Mouse (Mus musculus): Measurements from ENCODE around the gene Itln1. TPM values are rescaled to one million over a fixed set of nuclear protein-coding genes. Genes with fewer than 3 reads are reported as not detected.

Gene Itln1
- total RNA-seq (2014; fragmentation: Nextera tagmentation) (not detected in 2 replicates), total RNA-seq (2017) (not detected in 2 replicates)

GRCm38 (mm10) chr1:171535194-171535593 is at the start of gene Itln1:
Gene Itln1 (minus strand): TSS chr1:171535294.
- ATAC-seq (replicated peaks; ENCODE audit: low FRiP score, low TSS enrichment, poor library complexity, severe bottlenecking), result no peak

DNA sequence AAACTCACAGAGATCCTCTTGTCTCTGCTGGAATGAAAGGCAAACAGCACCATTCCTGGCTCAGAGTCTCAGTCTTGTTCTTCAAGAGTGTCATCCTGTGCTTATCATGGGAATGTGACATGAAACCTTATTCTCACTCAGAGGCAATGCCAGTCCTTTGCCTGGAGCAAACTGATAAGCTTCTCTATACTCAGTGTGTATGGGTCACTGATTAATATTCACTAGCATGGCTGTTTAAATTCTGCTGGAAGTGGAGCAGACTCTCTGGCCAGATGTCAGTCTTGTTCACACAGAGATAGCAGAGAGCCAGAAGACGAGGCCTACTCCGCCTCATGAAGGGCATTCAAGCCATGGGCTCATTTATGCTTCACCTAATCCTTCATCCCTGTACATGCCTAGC is 49.5 kb upstream of the Itln1 start:
- peak; percentile 97 for ATAC-seq (replicated peaks; ENCODE audit: low FRiP score, low TSS enrichment, poor library complexity, severe bottlenecking)

- ATAC-seq (replicated peaks; ENCODE audit: low FRiP score, low TSS enrichment, poor library complexity, severe bottlenecking), result no peak
Measured at GRCm38 (mm10) chr1:171577168-171577567, 42.1 kb upstream of the Itln1 start.

DNA sequence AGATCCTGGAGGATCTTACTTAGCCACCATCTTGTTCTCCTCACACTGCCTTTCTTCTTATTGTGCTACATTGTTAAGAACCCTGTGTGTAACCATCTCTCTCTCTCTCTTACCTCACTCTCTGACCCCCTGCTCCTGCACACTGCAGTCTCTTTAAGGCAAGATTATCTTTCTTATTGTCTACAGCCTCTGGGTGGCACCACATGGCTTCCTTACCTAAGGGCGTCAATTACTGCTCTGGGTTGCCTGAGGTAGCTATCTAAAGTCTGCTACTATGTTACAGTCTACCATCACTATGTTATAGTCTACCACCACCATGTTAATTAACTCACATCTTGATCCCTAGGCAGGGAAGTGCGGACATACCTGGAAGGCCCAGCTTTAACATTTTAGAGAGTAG is 33.3 kb upstream of the Itln1 start:
- ATAC-seq (replicated peaks; ENCODE audit: low FRiP score, low TSS enrichment, poor library complexity, severe bottlenecking), result no peak

DNA sequence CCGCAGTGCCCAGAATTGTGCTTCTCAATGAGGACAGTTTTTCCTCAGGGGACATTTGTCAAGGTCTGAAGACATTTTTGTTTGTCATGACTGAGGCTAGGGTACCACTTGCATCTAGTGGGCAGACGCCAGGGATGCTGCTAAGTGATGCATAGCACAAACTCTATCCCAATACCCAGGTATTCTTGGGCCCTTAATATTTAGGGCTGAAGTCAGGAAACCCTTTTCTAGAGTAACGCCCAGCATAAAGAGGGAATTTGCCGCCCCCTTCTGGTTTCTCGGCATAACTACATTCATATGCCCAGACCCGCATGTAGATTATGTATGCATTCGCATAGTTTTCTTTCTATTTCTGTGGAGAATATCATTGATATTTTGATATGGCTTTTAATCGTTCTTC is 31.7 kb upstream of the Itln1 start:
- ATAC-seq (replicated peaks; ENCODE audit: low FRiP score, low TSS enrichment, poor library complexity, severe bottlenecking), result peak; percentile 74

DNA sequence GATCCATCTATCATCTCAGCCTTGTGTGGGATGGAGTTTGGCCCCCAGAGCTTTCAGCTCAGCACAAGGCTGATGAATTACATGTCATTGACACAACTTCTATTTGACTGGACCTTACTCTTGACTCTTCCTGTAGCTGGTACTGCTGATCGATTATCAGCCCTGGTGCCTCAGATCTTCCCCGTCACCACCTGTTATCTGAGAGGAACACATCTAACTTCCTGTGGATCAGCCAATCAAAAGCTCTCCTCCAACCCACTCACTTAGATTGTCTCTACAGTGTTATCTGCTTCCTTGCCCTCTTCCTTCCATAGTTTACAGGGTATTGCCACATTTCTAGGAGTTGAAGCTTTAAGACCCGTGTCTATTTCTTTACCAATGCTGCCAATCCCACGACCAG is 30.8 kb upstream of the Itln1 start:
- ATAC-seq (replicated peaks; ENCODE audit: low FRiP score, low TSS enrichment, poor library complexity, severe bottlenecking), result no peak

DNA sequence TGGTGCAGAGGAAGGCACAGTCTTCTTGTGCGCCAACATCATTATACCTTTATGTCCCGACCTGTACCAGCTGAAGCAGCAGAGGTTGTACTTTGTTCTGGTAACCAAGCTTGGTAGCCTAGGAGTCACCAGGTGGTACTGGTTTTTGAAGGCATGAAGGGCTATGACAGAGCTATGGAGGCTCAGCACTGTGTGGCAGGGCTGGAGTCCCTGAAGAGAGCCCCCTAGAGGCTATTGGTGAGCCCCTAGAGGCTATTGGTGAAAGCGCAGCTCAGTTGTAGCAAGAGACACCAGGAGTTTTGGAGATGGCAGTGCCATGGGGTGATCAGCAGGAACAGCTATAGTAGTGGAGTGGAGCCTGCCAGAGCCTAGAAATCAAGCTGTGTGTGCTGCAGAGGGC is 29.2 kb upstream of the Itln1 start:
- ATAC-seq (replicated peaks; ENCODE audit: low FRiP score, low TSS enrichment, poor library complexity, severe bottlenecking), result peak; percentile 87

DNA sequence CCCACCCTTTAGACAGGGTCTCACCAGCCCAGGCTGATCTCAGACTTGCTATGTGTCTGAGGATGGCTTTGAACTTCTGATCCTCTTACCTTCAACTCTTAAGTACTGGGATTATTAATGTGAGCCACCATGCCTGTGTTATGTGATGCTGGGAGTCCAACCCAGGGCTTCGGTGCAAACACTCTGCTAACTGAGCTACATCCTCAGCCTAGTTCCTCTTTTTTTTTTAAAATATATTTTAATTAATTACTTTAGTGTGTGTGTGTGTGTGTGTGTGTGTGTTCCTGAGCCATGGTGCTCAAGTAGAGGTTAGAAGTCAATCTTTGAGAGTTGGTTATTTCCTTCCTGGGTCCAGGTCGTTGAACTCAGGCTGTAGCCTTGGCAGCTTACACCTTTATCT is 27.9 kb upstream of the Itln1 start:
- no peak for ATAC-seq (replicated peaks; ENCODE audit: low FRiP score, low TSS enrichment, poor library complexity, severe bottlenecking)

DNA sequence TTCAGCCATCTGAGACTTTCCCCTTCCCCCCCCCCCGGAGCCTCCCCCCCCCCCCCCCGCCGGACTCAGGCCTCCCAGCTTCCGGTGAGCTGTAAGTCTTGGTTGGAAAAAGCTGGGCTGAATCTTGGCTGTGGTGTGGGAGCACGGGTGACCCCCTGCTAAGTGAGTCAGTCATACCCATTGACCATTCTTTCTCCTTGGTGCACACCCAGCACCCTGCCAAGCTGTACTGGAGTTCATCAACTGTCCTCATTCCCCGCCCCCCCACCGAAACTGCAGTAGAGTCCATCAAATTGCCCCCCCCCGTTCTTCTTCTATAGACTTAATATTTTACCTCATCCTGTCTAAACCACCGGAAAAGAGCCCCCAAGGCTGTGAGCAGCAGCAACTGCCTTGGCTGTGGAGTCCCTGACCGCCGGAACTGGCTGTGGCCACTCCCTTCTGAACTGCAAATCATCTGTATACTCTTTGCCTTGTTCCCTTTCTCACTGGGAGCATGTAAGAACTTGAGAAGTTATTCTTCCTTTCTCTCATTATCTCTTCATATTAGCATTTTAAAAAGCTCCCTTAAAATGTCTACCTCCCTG is 26.6 kb upstream of the Itln1 start:
- ATAC-seq (replicated peaks; ENCODE audit: low FRiP score, low TSS enrichment, poor library complexity, severe bottlenecking), result no peak

GRCm38 (mm10) chr1:171561200-171561599 is 26.1 kb upstream of the Itln1 start:
- no peak for ATAC-seq (replicated peaks; ENCODE audit: low FRiP score, low TSS enrichment, poor library complexity, severe bottlenecking)

- ATAC-seq (replicated peaks; ENCODE audit: low FRiP score, low TSS enrichment, poor library complexity, severe bottlenecking), result no peak
Measured at GRCm38 (mm10) chr1:171560262-171560661, 25.2 kb upstream of the Itln1 start.

DNA sequence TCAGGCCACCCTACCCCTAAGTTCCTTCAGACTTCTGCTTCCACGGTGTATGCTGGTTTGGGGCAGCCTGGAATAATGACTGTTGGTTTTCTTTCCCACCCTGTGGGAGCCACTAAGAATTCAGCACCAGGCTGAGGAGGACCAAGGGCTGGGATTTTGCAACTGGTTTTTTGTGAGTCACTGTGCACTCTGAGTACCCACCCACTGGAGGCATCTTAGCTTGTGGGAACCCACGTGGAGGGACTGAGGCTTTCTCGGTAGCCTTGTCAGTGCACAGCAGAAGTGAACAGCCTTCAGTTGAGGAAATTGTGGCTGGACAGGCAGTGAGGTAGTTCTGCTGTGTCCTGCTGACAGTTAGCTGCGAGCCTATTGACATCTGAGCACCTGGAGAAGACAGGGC is 23.8 kb upstream of the Itln1 start, which contains the start of gene Cd244a:
Cd244a (plus strand) TSS at position 296 of the 400 bp plus-strand sequence.
- ATAC-seq (replicated peaks; ENCODE audit: low FRiP score, low TSS enrichment, poor library complexity, severe bottlenecking), result no peak

- no peak for ATAC-seq (replicated peaks; ENCODE audit: low FRiP score, low TSS enrichment, poor library complexity, severe bottlenecking)
Measured at GRCm38 (mm10) chr1:171558407-171558806, 23.3 kb upstream of the Itln1 start.

DNA sequence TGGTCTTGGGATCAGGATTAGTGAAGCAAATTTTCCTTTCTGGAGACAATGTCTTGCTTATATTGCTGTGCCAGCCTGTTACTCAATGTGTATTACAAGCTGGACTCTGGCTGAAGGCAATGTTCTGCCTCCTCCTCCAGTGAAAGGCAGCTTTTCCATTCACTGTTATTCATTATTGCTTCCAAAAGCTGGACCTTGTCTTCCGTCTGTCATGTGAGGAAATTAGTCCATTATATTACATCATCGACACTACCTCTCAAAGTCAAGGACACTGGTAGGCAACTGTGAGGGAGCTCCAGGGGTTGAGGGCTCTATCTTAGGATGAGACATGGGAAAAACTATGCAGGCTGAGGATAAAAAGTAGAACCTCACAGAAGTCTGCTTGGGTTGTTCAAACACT is 21.3 kb upstream of the Itln1 start:
- ATAC-seq (replicated peaks; ENCODE audit: low FRiP score, low TSS enrichment, poor library complexity, severe bottlenecking), result no peak

DNA sequence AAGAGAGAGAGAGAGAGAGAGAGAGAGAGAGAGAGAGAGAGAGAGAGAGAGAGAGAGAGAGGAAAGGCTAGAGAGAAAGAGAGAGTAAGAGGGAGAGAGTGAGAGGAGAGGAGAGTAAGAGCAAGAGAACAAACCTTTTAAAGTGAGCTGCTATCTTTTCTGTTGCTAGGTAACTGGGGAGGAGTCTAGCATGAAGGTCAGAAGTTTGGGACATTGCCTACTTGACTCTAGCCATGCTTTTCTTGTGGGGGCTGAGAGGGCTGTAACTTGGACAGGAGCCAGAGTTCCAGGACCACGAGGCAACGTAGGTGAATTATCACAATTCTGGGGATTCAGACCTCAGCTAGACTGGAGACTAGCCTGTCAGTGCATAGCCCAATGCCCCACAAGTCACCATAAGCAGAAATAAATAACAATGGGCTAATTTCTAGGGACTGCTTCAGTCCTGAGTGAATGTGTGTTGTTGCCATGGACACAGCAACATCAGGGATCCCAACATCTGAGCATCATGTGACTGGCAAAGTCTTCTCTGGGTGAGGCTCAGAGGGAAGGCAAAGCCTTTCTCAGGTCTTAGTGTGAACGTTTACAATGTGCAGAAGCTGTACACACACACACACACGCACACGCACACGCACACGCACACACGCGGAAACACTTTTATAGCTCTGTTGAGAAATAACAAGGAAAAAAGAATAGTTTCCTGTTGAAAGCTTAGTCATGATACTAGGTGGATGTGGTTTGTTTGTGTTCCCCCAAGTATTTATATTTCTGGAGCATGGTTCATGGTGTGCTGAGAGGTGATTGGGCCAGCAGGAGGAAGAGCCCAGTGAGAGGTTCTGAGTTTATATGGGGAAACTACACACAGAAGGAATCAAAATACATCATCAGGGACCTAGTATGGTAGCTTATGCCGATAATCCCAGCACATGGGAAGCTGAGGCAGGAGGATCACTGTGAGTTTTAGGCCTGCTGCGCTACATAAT is 18.6 kb upstream of the Itln1 start:
- ATAC-seq (replicated peaks; ENCODE audit: low FRiP score, low TSS enrichment, poor library complexity, severe bottlenecking), result no peak

DNA sequence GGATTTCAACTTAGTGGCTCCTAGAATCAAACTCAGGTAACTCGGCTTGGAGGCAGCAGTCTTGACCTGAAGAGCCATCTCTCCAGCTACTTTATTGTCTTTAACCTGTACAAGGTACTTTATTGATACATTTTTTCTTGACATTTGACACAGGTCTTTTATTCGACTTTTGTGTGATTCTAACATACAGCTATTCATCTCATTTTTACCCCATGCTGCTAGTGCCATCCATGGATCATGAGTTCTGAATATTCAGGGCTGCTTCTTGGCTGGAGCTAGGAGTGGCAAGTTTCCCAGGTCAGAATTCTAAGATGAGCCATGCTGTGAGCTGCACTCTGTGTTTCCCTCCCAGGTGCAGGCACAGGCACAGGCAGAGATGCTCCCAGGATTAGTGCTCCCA is 17.1 kb upstream of the Itln1 start:
- ATAC-seq (replicated peaks; ENCODE audit: low FRiP score, low TSS enrichment, poor library complexity, severe bottlenecking), result no peak

DNA sequence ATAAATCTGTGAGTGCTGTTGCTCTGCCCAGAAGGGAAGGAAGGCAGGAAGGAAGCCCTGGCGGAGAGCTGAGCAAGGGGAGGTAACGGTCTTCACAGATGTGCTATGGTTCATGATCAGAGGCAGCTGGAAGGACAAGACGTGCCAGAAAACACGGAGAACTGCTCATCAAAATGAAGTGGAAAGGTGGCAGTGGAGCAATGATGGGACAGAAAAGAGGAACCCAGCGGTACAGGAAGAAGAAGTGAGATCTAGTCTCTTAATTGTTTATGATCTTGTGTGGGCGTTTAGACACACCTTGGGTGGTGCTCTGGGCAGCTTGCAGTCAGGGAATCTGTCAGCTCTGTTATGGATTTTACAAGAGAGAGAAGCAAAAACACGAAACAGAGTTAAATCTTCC is 16.2 kb upstream of the Itln1 start:
- no peak for ATAC-seq (replicated peaks; ENCODE audit: low FRiP score, low TSS enrichment, poor library complexity, severe bottlenecking)

DNA sequence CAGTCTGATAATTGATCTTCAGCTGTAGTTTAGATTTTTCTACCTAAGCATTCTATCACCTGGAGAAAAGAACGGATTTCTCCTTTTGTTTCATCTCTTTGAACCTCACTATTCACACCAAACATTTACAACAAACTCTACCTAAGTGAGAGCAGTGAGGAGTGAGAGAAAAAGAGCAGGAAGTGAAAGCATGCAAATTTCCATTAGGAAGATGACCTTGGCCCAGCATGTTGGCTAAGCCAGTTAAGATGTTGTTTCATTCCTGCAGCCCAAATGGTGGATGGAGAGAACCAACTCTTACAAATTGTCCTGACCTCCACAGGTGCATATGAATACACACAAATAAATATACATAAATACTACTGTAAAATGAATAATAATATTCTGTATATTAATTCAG is 5.6 kb upstream of the Itln1 start:
- ATAC-seq (replicated peaks; ENCODE audit: low FRiP score, low TSS enrichment, poor library complexity, severe bottlenecking), result no peak

DNA sequence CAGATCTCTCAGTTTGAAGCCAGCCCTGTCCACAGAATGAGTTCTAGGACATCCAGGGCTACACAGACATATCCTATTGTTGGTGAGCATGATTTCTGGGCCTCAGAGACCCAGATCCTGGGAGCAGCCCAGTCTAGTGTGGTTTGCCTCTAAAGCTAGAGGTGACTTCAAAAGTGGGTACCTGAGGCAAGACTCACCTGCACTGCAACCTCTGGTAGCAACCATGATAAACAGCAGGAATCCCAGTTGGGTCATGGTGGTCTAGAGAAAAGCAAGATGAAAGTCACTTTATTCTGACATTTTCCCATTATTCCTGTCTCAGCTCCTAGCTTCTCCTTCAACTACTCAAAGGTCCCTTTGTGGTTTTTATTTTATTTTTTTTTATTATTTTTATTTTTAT is 537 bp downstream of the Itln1 start:
- ATAC-seq (replicated peaks; ENCODE audit: low FRiP score, low TSS enrichment, poor library complexity, severe bottlenecking), result no peak

GRCm38 (mm10) chr1:171532830-171533229 is 2.3 kb downstream of the Itln1 start:
- ATAC-seq (replicated peaks; ENCODE audit: low FRiP score, low TSS enrichment, poor library complexity, severe bottlenecking), result peak; percentile 41; the same call in 1 of the 2 replicates

DNA sequence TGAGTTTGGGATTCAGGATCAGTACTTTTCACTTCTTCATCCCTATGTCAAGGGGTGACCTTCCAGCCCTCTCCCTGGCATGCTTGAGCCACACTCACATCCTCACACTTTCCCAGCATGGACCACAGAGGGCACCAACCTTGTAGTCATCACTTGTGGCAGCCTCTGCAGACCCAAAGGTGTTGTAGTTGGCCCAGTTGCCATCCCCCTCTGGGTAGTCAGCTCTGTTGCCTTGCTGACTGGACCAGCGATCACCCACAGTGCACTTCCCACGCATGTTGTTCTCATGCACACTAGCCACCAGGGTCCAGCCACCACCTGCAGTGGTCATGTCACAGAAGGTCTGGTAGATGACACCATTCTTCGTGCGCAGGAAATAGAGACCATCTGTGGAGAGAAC is 3.7 kb downstream of the Itln1 start:
- no peak for ATAC-seq (replicated peaks; ENCODE audit: low FRiP score, low TSS enrichment, poor library complexity, severe bottlenecking)
